Mouse (Mus musculus): ENCODE measurements around the gene Rps25. TPM values are rescaled to one million over a fixed set of nuclear protein-coding genes. Genes with fewer than 3 reads are reported as not detected.
A peak's percentile ranks its signal among the peaks of the same experiment; 100 is the strongest.
"Not testable (repeated sequence)": the region's sequence is repeated elsewhere in the genome, so short reads cannot be mapped to it uniquely, and the experiment has no call there.

Gene Rps25
- total RNA-seq, 2 experiments from 2014 or later = 740 to 827 TPM

GRCm38 (mm10) chr9:44384596-44384995 is 22.3 kb upstream of the Rps25 start:
- DNase-seq = peak; percentile 6
- H3K4me3 ChIP-seq = no peak overlapping the region
- TF ChIP-seq CTCF (IDR thresholded peaks at IDR 0.05) = no peak
- H3K27ac ChIP-seq = no peak overlapping the region
- intact Hi-C loops (cut with DNase I) = no loop called here

- no peak for TF ChIP-seq CTCF (IDR thresholded peaks at IDR 0.05)
- no peak overlapping the region for H3K4me3 ChIP-seq
- H3K27ac ChIP-seq = no peak overlapping the region
- DNase-seq = peak; percentile 13
- intact Hi-C loops (cut with DNase I) = no loop called here
These were observed 19.7 kb upstream of the Rps25 start for GRCm38 (mm10) chr9:44387221-44387620.

- TF ChIP-seq CTCF (IDR thresholded peaks at IDR 0.05) = peak; percentile 77
- peak; percentile 48 for DNase-seq
- intact Hi-C loops (cut with DNase I) = no loop called here
These were observed 17.7 kb upstream of the Rps25 start for GRCm38 (mm10) chr9:44389273-44389672.

GRCm38 (mm10) chr9:44391466-44391865 is 15.5 kb upstream of the Rps25 start:
- intact Hi-C loops (cut with DNase I) = loop anchor here (5.0 kb wide), 1 partner anchor 144 kb away; no protein-coding TSS in a partner anchor

More at GRCm38 (mm10) chr9:44389273-44389672, 17.7 kb upstream of the Rps25 start:
- Histone ChIP-seq H3K27ac (no peak overlapping the region), H3K4me3 (no peak overlapping the region)

GRCm38 (mm10) chr9:44396684-44397411 is 10.1 kb upstream of the Rps25 start, which contains the start of gene Slc37a4:
Gene Slc37a4 (plus strand): TSS chr9:44396852.
- Histone ChIP-seq H3K27ac (peak within 1 kb of the TSS; percentile 97), H3K4me3 (peak within 1 kb of the TSS; percentile 87)
- TF ChIP-seq CTCF (IDR thresholded peaks at IDR 0.05) = no peak
- DNase-seq = peak; percentile 97
- intact Hi-C loops (cut with DNase I) = no loop called here

More at GRCm38 (mm10) chr9:44391466-44391865, 15.5 kb upstream of the Rps25 start:
- Histone ChIP-seq H3K4me3 (no peak overlapping the region), H3K27ac (peak overlapping the region; percentile 68)
- TF ChIP-seq CTCF (IDR thresholded peaks at IDR 0.05) = peak; percentile 87
- DNase-seq = peak; percentile 80

- peak; percentile 53 for DNase-seq
- Histone ChIP-seq H3K27ac (peak overlapping the region; percentile 97), H3K4me3 (peak overlapping the region; percentile 87)
- intact Hi-C loops (cut with DNase I) = no loop called here
- TF ChIP-seq CTCF (IDR thresholded peaks at IDR 0.05) = peak; percentile 21; the same call in 1 of the 2 replicates
These were observed 8.9 kb upstream of the Rps25 start for GRCm38 (mm10) chr9:44398087-44398486.

GRCm38 (mm10) chr9:44398551-44398950 is 8.4 kb upstream of the Rps25 start:
- TF ChIP-seq CTCF (IDR thresholded peaks at IDR 0.05) = no peak
- intact Hi-C loops (cut with DNase I) = no loop called here
- Histone ChIP-seq H3K4me3 (peak overlapping the region; percentile 87), H3K27ac (peak overlapping the region; percentile 97)
- peak; percentile 64 for DNase-seq

GRCm38 (mm10) chr9:44399114-44399794 is 7.7 kb upstream of the Rps25 start:
- H3K4me3 ChIP-seq = peak overlapping the region; percentile 87
- peak; percentile 83 for DNase-seq
- intact Hi-C loops (cut with DNase I) = no loop called here
- TF ChIP-seq CTCF (IDR thresholded peaks at IDR 0.05) = no peak
- H3K27ac ChIP-seq = peak overlapping the region; percentile 97

- intact Hi-C loops (cut with DNase I) = no loop called here
- peak overlapping the region; percentile 97 for H3K27ac ChIP-seq
- peak overlapping the region; percentile 87 for H3K4me3 ChIP-seq
- no peak for DNase-seq
- TF ChIP-seq CTCF (IDR thresholded peaks at IDR 0.05) = no peak
These were observed 7.2 kb upstream of the Rps25 start for GRCm38 (mm10) chr9:44399795-44400114.

- H3K4me3 ChIP-seq = peak overlapping the region; percentile 87
- peak; percentile 62 for DNase-seq
- intact Hi-C loops (cut with DNase I) = no loop called here
- no peak for TF ChIP-seq CTCF (IDR thresholded peaks at IDR 0.05)
- peak overlapping the region; percentile 97 for H3K27ac ChIP-seq
These were observed 5.9 kb upstream of the Rps25 start for GRCm38 (mm10) chr9:44401081-44401480.

GRCm38 (mm10) chr9:44405011-44405410 is 1.9 kb upstream of the Rps25 start:
- intact Hi-C loops (cut with DNase I) = no loop called here
- no peak for DNase-seq
- no peak overlapping the region for H3K27ac ChIP-seq
- no peak overlapping the region for H3K4me3 ChIP-seq
- no peak for TF ChIP-seq CTCF (IDR thresholded peaks at IDR 0.05)

- Histone ChIP-seq H3K27ac (peak overlapping the region; percentile 97), H3K4me3 (peak overlapping the region; percentile 95)
- TF ChIP-seq CTCF (IDR thresholded peaks at IDR 0.05) = no peak
- intact Hi-C loops (cut with DNase I) = no loop called here
- no peak for DNase-seq
These were observed 786 bp downstream of the Rps25 start for GRCm38 (mm10) chr9:44407752-44408097.

GRCm38 (mm10) chr9:44408693-44409092 is 1.8 kb downstream of the Rps25 start:
- DNase-seq; intact Hi-C loops (cut with DNase I): not testable (repeated sequence)
- Histone ChIP-seq H3K27ac (peak overlapping the region; percentile 97; the same call in 1 of the 2 replicates), H3K4me3 (peak overlapping the region; percentile 95)

Measured in gastrocnemius, adult 2 months (tissue).